Mouse (Mus musculus): ENCODE measurements at regions not wholly inside any gene's neighbourhood (a gene's known extent, or its start where the extent isn't known, plus 50 kb on each side); places are given as distances from the start of the nearest gene placed in this dataset.

DNA sequence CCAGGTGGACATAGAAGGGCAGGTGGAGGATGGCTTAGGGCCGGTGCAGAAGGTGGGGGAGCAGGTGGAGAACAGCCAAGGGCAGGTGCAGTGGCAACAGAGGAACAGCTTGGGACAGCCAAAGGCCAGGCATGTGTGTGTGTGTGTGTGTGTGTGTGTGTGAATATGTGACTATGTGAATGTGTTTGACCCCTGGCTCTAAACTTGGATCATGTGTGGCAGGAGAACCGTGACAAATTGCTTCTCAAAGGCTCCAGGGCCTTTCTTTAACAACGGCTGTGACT lies 236.7 kb upstream of the Wscd1 start:
- DNase-seq (ENCODE audit: low spot score in 2 of 2): no peak

DNA sequence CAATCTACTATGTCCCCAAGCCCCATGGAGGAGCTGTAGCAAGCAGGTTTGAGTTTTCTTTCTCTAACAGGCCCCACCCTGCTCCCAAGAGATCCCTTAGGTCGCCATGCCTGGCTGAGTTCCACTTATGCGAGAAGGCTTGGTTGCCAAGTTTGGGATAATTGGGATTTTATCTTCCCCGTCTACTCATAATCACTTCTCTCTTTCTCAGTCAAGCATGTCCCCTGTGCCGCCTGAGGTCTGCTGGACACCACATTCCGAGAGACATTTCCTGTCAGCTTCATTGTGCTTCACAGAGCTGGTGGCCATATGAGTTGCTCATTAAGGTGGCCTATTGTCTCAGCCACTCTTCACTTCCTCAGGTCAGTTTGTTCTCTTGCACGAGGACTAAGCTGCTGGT lies 234.5 kb upstream of the Wscd1 start:
- peak; percentile 14 to 59 for DNase-seq (ENCODE audit: low spot score in 2 of 2)

DNA sequence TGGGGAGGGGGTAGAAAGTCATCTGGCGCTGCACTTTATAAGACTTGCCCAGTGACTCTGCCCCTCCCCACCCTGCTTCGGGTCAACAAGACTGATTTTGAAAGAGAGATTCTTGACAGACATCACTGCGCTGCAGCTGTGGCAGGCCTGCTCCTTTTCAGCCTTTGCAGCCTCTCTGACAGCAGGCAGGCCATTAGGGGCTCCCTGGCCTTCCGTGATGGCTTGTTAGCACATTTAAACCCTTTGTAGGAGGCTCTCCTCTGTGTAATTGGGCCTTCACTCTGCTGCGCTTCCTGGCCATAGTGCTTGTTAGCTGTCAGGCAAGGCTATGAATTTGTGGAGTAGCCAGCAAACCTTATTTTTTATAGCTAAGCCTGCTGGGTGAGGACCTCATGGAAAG lies 232.3 kb upstream of the Wscd1 start:
- DNase-seq (ENCODE audit: low spot score in 2 of 2): no peak

DNA sequence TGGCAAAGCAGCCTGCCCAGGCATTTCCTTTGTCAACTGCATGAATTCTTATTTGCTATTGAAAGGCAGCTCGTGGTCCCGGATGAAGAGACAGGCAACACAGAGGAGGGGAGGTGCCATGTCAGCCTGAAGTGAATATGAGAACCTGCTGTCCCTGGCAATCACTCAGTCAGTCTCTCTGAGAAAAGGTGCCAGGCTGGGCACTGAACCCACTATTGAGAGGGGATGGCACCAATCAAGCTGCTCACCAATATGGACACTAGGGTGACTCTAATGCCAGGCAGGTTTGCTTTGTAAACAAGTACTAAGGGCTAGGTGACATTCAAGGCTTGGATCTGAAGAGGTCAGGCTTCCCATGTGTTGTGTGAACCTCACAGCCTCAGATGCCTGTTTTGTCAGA lies 222.0 kb upstream of the Wscd1 start:
- DNase-seq (ENCODE audit: low spot score in 2 of 2): no peak

DNA sequence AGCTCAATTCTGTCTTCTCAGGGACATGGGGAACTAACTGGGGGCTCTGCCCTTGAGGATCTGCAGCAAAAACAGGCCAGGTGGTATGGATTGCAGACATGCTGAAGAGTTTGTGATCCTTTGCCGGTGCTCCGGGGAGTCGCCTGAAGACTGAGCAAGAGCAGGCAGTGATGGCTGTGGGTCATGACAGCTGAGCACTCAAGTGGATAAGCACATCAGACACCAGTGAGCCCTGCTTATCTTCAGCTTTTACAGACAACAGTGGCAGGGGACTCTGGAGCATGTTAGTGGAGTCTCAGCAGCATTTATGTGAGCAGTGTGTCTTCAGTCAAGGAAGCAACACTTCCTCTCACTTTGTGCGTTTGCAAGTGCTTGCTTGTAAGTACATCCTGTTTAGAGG lies 221.1 kb upstream of the Wscd1 start:
- DNase-seq (ENCODE audit: low spot score in 2 of 2): no peak

DNA sequence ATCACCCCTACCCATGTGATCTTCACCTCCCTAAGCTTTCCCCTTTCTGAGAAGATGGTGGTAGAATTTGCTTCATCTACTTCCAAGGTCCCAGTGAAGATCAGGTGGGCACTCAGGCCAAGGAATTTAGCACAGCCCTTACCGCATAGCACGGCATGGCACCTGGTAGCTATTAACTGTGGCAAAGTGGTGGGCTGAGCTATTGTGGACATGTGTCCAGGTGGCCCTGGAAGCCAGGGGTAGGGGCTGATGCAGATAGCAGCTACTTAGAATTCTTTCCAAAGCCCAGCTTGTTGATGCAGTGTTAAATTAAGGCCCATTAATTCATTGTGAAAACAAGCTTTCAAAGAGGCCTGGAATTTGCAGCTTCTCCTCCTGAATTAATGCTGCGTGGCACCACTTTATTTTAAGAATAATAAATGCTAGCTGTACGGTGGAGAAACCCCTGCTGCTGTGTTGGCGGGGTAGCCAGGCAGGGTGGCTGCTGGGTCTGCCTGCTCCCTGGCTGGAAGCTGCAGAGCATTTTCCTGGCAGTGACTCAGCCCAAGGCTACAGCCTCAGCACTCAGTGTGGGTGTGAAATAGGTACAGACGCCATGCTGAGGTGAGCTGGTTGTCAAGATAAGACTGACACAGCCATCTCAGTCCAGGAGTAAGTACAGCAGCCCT lies 208.4 kb upstream of the Wscd1 start:
- DNase-seq (ENCODE audit: low spot score in 2 of 2): no peak

DNA sequence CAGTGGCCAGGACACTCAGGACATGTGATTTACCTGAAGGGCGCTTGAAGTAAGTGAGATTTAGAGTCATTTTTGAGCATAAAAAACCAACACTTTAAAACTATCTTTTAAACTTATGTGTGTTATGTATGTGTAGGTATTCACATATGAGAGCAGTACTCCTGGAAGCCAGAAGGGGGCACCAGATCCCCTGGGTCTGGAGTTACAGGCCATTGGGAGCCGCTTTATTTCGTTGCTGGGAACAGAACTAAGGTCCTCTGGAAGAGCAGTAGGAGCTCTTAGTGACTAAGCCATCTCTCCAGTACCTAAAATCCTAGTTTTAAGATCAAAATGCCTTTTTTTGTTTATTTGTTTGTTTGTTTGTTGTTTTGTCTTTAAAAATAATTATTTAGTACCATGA lies 192.3 kb upstream of the Wscd1 start:
- DNase-seq (ENCODE audit: low spot score in 2 of 2): no peak

DNA sequence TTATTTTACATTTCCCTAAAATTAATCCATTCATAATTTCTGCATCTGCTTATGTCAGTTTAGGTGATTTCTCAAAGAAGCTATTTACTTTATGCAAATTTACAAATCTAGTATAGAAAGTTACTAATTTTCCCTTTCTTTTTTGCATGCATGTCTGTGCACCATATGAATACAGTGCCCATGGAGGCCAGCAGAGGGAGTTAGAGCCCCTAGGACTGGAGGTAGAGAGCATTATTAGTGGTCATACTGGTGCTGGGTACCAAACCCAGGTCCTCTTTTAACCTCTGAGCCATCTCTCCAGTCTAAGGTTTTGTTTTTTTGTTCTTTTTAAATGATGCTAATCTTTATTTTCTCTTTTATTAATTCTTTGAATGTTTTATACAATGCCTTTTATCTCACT lies 184.9 kb upstream of the Wscd1 start:
- no peak for DNase-seq (ENCODE audit: low spot score in 2 of 2)

DNA sequence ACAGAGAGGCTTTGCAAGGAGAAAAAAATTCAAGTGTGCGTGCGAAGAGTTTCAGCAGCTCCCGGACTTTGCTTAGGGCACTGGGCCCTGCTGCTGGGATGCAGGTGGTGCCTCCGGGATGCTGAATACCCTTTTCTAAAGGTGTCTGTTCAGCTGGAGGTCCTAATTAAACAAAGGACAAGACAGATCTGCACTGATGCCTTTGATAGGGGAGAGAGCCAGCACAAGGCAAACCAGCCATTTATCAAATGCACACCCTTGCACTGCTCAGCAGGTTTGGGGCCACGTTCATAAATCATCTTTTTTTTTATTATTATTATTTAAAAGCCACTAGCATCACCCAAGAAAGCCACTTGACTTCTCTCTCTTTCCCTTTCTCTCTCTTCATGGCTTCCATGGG lies 172.9 kb upstream of the Wscd1 start:
- DNase-seq (ENCODE audit: low spot score in 2 of 2): no peak

DNA sequence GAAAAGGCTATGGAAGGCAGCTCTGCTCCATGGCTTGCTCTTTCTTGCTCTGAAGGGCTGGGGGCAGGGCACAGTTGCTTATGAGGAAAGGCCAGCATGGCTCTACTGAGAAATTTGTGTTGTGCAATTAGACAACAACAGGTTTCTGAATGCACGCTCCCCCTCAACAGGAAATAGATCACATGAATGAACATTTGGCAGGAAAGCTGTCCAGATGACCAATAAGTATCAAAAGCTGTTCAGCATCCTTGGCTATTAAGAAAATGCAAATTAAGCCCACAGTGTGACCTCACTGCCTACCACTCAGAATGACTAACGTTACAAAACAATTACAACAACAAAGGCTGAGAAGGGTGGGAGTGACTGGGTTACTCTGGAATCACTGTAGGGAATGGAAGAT lies 167.9 kb upstream of the Wscd1 start:
- DNase-seq (ENCODE audit: low spot score in 2 of 2): no peak

DNA sequence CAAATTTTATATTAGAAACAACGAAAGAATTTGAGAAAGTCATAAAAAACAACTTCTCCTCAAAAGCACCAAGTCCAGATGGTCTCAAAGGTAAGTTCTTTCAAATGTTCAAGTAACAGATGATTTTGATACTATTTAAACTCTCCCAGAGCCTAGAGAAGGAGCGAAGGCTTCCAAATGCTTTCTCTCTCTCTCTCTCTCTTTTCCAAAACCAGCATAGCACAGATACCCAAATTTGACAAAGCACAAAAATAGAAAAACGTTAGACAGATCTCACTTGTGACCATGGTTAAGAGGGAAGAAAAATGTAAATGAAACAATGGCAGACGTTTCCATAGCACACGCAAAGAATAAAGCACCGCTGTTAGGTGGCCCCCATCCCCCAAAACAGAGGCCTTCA lies 158.7 kb upstream of the Wscd1 start:
- DNase-seq (ENCODE audit: low spot score in 2 of 2): no peak

DNA sequence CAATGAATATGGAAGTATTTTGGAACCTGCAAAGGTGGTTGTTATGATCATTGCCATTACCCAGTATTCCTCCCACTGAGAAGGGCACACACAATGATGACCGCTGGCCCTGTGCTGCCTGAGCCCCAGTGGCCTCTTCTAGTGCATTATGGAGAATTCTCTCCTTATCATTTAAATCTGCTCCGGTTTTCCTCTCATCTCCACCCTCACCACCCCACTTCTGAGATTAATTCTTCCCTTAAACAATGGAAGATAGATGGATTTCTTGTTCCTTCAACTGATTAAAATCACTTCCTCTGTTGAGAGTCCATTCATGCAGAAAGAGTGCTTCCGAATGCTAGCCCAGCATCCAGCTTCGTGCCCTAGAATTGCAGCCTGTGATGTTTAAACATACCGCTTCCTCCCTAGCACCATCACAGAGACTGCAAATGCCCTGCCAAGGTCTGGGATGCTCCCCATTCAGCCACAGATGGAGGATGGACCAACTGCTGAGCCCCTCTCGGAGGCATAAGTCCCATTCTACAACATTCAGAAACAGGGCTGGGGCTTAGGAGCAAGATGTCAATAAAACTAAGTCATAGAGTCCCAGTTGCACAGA lies 155.4 kb upstream of the Wscd1 start:
- no peak for DNase-seq (ENCODE audit: low spot score in 2 of 2)

DNA sequence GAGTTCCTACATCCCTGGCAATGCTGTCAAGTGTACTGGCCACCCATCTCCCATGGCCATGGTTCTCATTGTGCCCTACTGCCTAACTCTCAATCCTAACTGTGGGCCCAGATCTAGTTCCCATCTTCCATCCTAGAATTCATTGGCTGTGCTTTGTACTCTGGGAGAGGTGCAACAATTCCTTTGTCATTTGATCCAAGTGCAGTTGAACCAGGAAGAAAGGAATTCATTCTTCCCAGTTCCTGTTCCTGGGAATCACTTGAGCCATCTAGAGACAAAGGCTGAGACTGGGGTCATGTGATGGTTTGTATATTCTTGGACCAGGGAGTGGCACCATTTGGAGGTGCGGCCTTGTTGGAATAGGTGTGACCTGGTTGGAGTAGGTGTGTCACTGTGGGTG lies 152.0 kb upstream of the Wscd1 start:
- DNase-seq (ENCODE audit: low spot score in 2 of 2): no peak

DNA sequence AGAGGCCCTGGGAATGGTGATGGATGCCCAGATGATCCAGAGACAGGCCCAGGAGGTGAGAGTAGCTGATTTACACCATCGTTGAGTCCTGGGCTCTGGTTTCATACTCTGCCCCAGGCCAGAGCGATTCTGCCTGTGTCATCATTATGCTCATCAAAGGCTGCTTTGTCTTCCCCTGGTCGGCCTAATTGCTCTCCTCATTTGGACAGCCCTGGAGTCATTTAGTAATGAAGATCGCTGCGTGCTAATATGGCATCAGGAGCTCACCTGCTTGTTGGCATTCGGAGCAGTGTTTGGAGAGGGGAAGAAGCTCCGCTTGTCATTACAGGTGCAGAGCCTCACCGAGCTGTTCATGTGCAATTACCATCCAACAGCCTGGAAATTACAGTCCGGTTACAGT lies 138.9 kb upstream of the Wscd1 start:
- DNase-seq (ENCODE audit: low spot score in 2 of 2): no peak

DNA sequence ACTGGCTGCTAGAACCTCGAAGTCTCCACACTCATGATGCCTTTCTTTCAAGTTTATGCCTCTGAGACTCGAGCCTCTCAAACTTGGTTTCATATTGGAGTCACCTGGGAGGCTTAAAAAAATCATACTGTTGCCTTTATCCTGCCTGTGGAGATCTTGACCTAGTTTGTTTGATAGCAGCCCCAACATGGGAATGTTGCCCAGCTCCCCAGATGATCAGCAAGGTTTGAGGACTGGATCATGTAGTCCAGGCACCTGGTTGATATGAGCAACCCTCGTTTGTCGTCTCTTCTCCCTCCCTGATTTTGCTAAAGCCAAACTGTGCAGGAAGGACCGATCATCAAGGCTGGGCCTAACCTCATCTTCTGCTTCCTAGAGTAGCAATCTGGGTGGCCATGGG lies 134.2 kb upstream of the Wscd1 start:
- DNase-seq (ENCODE audit: low spot score in 2 of 2): no peak

DNA sequence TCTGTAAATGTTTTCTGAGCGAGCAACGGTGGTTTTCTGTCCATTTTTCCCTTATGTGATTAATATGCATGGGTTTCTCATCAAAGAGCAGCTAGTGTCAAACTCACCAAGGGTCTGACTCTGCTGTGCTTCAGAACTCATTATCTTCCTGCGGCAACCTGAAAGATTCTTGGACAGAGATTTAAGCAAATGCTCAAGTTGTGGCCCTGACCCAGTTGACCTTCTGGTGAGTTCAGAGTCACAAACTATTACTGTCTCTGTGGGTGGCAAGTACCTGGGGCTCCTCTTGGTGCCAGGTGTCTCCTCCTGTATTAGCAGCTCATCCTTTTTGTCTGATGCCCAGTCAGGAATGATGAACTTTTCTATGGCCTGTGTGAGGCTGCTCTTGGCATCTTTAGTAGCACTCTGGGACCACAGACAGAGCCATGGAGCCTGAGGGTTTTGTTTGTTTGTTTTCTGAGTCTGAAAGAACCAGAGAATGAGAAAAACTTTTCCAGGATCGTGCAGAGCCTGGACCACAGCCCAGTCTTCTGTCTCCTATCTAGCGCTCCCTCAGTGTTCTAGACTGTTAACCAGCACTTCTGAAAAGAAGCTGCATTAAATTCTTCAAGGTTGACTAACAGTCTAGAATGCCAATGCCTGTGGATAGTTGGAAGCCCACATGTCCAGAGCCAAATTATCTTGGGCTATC lies 124.1 kb upstream of the Wscd1 start:
- DNase-seq (ENCODE audit: low spot score in 2 of 2): no peak

DNA sequence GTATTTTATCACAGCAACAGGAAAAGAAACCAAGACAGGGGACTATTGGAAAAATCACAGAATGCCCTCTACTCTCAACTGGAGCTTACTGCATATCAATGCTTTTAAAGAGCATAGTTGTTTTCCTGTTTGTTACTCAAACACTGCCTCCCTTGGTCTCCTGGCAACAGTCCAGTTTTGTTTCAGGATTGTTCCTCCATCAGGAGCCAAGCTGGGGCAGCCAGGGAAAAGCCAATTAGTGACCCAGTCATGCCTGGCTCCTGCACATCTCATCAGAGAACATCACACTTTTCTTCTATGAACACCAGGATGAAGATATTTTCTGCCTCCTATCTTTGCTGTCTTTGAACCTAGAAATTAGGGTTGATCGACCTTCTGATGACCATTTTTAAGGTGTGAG lies 113.6 kb upstream of the Wscd1 start:
- DNase-seq (ENCODE audit: low spot score in 2 of 2): no peak

DNA sequence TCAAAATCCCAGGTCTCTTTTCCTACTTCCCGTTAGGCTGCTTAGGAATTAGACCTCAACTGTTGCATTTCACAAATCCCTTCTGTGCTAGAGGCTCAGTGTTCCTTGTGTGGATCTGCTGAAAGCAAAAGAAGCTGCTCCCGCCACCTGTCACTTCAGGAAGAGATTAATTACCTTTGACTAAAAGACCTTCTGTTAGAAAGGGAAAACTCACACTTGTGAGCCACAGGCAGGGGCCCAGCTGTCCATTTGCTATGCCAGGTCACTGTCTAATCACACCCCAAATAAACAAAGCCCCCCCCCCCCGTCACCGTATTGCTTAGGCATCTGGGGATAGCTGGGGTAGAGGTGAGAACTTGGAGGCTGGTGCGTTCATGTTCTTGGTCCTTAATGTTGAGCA lies 112.9 kb upstream of the Wscd1 start:
- DNase-seq (ENCODE audit: low spot score in 2 of 2): no peak

DNA sequence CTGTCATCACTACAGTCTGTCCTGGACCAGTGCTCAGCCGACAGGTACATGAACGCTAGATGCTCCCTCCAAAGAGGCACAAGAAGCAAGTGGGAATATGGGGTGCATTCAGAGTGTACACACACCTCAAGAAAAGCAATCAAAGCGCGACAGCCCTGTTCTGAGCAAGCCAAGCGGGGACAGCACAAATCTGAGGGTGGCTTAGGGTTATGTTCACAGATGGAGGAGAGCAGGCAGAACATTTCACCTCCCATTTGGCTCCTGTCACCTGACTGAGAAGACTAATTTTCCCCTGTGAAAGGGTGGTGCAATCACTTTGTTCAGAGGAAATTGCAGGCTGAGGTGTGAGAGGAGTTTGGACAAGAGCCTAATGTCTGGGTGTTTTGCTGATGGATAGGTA lies 106.8 kb upstream of the Wscd1 start:
- DNase-seq (ENCODE audit: low spot score in 2 of 2): no peak

DNA sequence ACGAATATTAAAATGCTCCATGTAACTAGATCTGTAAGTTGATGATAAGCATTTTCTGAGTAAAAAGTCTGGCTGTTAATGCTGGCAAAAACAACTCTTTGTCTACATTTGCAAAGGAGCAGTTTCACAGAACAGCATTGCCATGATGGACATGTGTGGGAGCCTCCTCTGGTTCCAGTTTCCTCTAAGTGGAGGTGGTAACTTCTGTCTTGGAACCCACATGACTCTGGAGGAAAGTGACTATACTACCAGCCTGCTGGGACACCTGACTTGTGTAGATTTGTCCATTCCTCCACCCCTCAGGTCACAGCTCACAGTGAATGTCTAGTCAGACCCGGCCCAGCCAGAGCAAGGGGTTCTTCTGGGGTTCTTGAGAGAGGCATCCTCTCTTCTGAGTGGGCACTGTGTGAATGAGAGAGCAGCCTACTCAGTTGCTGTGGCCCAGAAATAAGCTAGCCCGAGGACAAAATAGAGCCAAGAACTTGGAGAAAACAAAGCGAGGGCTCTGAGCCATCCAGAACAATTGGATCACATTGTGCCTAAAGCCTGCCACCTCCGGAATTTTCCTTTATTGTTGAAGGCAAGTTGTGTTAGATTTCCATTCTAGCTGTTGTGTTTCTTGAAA lies 97.9 kb upstream of the Wscd1 start:
- DNase-seq (ENCODE audit: low spot score in 2 of 2): no peak

DNA sequence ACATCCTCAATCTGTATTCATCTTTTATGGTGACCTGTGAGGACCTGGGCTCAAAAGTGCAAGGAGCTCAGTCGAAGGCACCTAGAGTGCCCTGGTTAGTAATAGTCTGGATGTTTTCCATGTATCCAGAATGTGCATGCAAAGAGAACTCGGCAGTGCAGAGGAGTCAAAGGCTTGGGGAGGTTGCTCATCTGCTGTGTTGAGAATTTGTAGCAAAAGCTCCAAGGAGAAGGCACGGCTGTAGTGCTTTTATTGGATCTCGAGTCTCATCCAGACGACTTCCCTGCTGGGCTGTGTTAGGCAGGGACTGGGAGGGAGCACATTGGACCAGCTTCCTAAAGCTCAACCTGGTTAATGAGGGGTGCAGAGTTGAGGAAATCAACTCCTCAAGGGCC lies 97.3 kb upstream of the Wscd1 start:
- no peak for DNase-seq (ENCODE audit: low spot score in 2 of 2)

DNA sequence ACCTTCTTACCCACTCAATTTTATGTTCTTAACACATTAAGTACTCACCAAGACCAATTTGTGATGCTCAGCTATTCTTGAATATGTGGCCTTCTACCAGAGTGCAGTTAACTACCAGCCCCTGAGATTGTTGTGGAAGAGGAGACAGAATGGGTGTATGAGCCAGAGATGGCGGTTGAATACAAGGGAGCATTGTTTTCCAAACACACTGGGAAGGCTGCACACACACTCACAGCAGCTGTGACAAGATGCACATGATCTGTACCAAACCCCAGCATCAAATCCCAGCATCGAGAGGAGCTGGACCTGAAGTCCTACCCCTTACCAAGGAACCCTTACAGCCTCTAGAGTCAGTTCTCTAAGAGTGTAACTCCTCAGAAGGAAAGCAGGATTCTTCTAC lies 91.4 kb upstream of the Wscd1 start:
- no peak for DNase-seq (ENCODE audit: low spot score in 2 of 2)
